In genomic region chr4:148928316-148928715, GRCm38 (mm10) we compare ENCODE assay signal across 15 mouse cellular contexts.
DNase-seq lines count a peak whose midpoint lies in the region; ATAC-seq and TF ChIP-seq lines count a peak whose summit lies in the region.
"Had no signal": no experiment of that assay in that cellular context is flagged by ENCODE, and none has a peak within 500 bp of the region (broad histone marks: within the 10 kb centered on the region; RNA-seq: fewer than 3 reads in every experiment).

No protein-coding gene starts in this region.

- no peak for TF ChIP-seq POLR2A in heart, adult 2 months (IDR thresholded peaks at IDR 0.05; ENCODE audit: insufficient read depth, low read depth, low read length)

- no peak for TF ChIP-seq CTCF in heart, adult 2 months (IDR thresholded peaks at IDR 0.05)

- peak in 1 of 2 experiments; percentile 60 for DNase-seq in heart, adult 2 months
- DNase-seq in heart, postnatal 25 days (ENCODE audit: low spot score) = no peak
- no peak for DNase-seq in lung, postnatal 14 days
- no peak for DNase-seq in liver, embryonic 11.5 days (ENCODE audit: low spot score)
- no peak for DNase-seq in thymus, adult 18-20 months
- DNase-seq: right cerebral cortex, postnatal 4 days had no signal

- no peak overlapping the region for H3K27ac ChIP-seq in heart, adult 2 months
- peak overlapping the region; percentile 50; the same call in 1 of the 2 replicates for H3K27ac ChIP-seq in lung, embryonic 16.5 days (ENCODE audit: low read length)
- peak overlapping the region; percentile 42 to 88 for H3K27ac ChIP-seq in heart, embryonic 14.5 days (replicated peaks in 1 of 2; ENCODE audit: control insufficient read depth in 1 of 2, insufficient read depth in 1 of 2, low read depth in 2 of 2, low read length in 2 of 2)
- 0 out of 2 replicates have a peak overlapping the region, but pooled peaks have one; percentile 28 for H3K27ac ChIP-seq in neural tube, embryonic 15.5 days (replicated peaks)
- H3K27ac ChIP-seq in liver, embryonic 11.5 days (ENCODE audit: low read depth, low read length) = no peak overlapping the region
- H3K27ac ChIP-seq: embryonic facial prominence, embryonic 12.5 days; forebrain, embryonic 13.5 days; liver, embryonic 14.5 days; midbrain, embryonic 15.5 days had no signal

- H3K27me3 ChIP-seq in heart, adult 2 months (ENCODE audit: control insufficient read depth, insufficient read depth, low read length) = no peaks in the 10 kb centered on the region
- no peaks in the 10 kb centered on the region for H3K27me3 ChIP-seq in lung, embryonic 16.5 days (ENCODE audit: control insufficient read depth, insufficient read depth, low read depth, low read length)
- H3K27me3 ChIP-seq in heart, embryonic 14.5 days (ENCODE audit: control insufficient read depth, insufficient read depth, low read length) = no peaks in the 10 kb centered on the region
- peaks cover 28% of the 10 kb centered on the region for H3K27me3 ChIP-seq in neural tube, embryonic 15.5 days (replicated peaks)
- peaks cover 25% of the 10 kb centered on the region for H3K27me3 ChIP-seq in liver, embryonic 11.5 days (replicated peaks; ENCODE audit: control insufficient read depth, insufficient read depth, low read length)
- H3K27me3 ChIP-seq: Patski had no signal

- H3K79me2 ChIP-seq in heart, adult 2 months (replicated peaks; ENCODE audit: control insufficient read depth, insufficient read depth, low read length) = 0 out of 2 replicates have a peak, but pooled peaks cover 1% of the 10 kb centered on the region

- H3K9me3 ChIP-seq in lung, embryonic 16.5 days (ENCODE audit: control insufficient read depth, low read length) = no peaks in the 10 kb centered on the region
- no peaks in the 10 kb centered on the region for H3K9me3 ChIP-seq in heart, embryonic 14.5 days (ENCODE audit: control insufficient read depth, low read length)
- no peaks in the 10 kb centered on the region for H3K9me3 ChIP-seq in neural tube, embryonic 15.5 days (replicated peaks)
- no peaks in the 10 kb centered on the region for H3K9me3 ChIP-seq in liver, embryonic 11.5 days (ENCODE audit: control insufficient read depth, low read length)
- H3K9me3 ChIP-seq: embryonic facial prominence, embryonic 12.5 days; forebrain, embryonic 13.5 days; midbrain, embryonic 15.5 days had no signal

- TF ChIP-seq EP300 in heart, adult 2 months (IDR thresholded peaks at IDR 0.05; ENCODE audit: insufficient read depth, low read depth, low read length) = 0 out of 2 replicates have a peak, but pooled peaks have one; percentile 35

- H3K36me3 ChIP-seq in heart, adult 2 months (ENCODE audit: control insufficient read depth, insufficient read depth, low read length) = no peaks in the 10 kb centered on the region
- H3K36me3 ChIP-seq in lung, embryonic 16.5 days (ENCODE audit: control insufficient read depth, insufficient read depth, low read length) = no peaks in the 10 kb centered on the region
- peaks cover 15% of the 10 kb centered on the region for H3K36me3 ChIP-seq in heart, embryonic 14.5 days (ENCODE audit: control insufficient read depth, insufficient read depth, low read length)
- H3K36me3 ChIP-seq in neural tube, embryonic 15.5 days = no peaks in the 10 kb centered on the region
- H3K36me3 ChIP-seq in liver, embryonic 11.5 days (ENCODE audit: control insufficient read depth, insufficient read depth, low read length) = no peaks in the 10 kb centered on the region
- H3K36me3 ChIP-seq: embryonic facial prominence, embryonic 12.5 days; midbrain, embryonic 15.5 days had no signal

- no peak for ATAC-seq in lung, embryonic 16.5 days (ENCODE audit: low read depth)
- no peak for ATAC-seq in heart, embryonic 14.5 days (ENCODE audit: insufficient number of reproducible peaks, insufficient read depth, low FRiP score, low read depth)
- no peak for ATAC-seq in neural tube, embryonic 15.5 days (ENCODE audit: low FRiP score)
- no peak for ATAC-seq in liver, embryonic 11.5 days (replicated peaks; ENCODE audit: low FRiP score)
- ATAC-seq: CD4-positive, CD25-positive, alpha-beta regulatory T cell, adult 4 months; forebrain, embryonic 13.5 days; midbrain, embryonic 15.5 days; Patski had no signal

- peak overlapping the region; percentile 15; the same call in 1 of the 2 replicates for H3K9ac ChIP-seq in heart, adult 2 months (ENCODE audit: low read depth, low read length)
- H3K9ac ChIP-seq in lung, embryonic 16.5 days (ENCODE audit: low read length) = no peak overlapping the region
- H3K9ac ChIP-seq in heart, embryonic 14.5 days (ENCODE audit: low read length) = peak overlapping the region; percentile 59
- H3K9ac ChIP-seq in neural tube, embryonic 15.5 days (replicated peaks) = no peak overlapping the region
- no peak overlapping the region for H3K9ac ChIP-seq in liver, embryonic 11.5 days (ENCODE audit: low read depth, low read length)
- H3K9ac ChIP-seq: embryonic facial prominence, embryonic 12.5 days; forebrain, embryonic 13.5 days; liver, embryonic 14.5 days; midbrain, embryonic 15.5 days had no signal

- WGBS in heart, adult 2 months = 12% methylated on average over 9 of the region's 9 CpGs
- WGBS in lung, embryonic 16.5 days = 50% methylated on average over 9 of the region's 9 CpGs
- 31% methylated on average over 9 of the region's 9 CpGs for WGBS in heart, embryonic 14.5 days
- 59% methylated on average over 9 of the region's 9 CpGs for WGBS in neural tube, embryonic 15.5 days
- 44% methylated on average over 9 of the region's 9 CpGs for WGBS in liver, embryonic 11.5 days

- no peak overlapping the region for H3K4me3 ChIP-seq in heart, adult 2 months
- no peak overlapping the region for H3K4me3 ChIP-seq in lung, embryonic 16.5 days (ENCODE audit: low read length)
- H3K4me3 ChIP-seq in heart, embryonic 14.5 days (ENCODE audit: control insufficient read depth in 1 of 2, insufficient read depth in 1 of 2, low read depth in 1 of 2, low read length in 2 of 2) = no peak overlapping the region
- no peak overlapping the region for H3K4me3 ChIP-seq in neural tube, embryonic 15.5 days (replicated peaks)
- H3K4me3 ChIP-seq in liver, embryonic 11.5 days (ENCODE audit: low read depth, low read length) = no peak overlapping the region
- H3K4me3 ChIP-seq: embryonic facial prominence, embryonic 12.5 days; forebrain, embryonic 13.5 days; midbrain, embryonic 15.5 days had no signal

- intact Hi-C loops in heart, adult 2 months (cut with DNase I) = no loop called here
- intact Hi-C loops in heart, postnatal 25 days (cut with DNase I) = no loop called here

- peaks cover 23% of the 10 kb centered on the region for H3K4me1 ChIP-seq in heart, adult 2 months (ENCODE audit: control insufficient read depth, insufficient read depth, low read length)
- H3K4me1 ChIP-seq in lung, embryonic 16.5 days (replicated peaks; ENCODE audit: control insufficient read depth, insufficient read depth, low read length) = peaks cover 44% of the 10 kb centered on the region
- H3K4me1 ChIP-seq in heart, embryonic 14.5 days (ENCODE audit: control insufficient read depth in 2 of 2, insufficient read depth in 2 of 2, low read length in 2 of 2) = peaks cover 58 to 85% of the 10 kb centered on the region in 2 experiments
- H3K4me1 ChIP-seq in neural tube, embryonic 15.5 days = peaks cover 72% of the 10 kb centered on the region
- peaks cover 31% of the 10 kb centered on the region for H3K4me1 ChIP-seq in liver, embryonic 11.5 days (replicated peaks; ENCODE audit: control insufficient read depth, insufficient read depth, low read length)

- H3K4me2 ChIP-seq in lung, embryonic 16.5 days (ENCODE audit: low read depth, low read length) = 0 out of 2 replicates have a peak overlapping the region, but pooled peaks have one; percentile 5
- no peak overlapping the region for H3K4me2 ChIP-seq in heart, embryonic 14.5 days (ENCODE audit: low read length)
- no peak overlapping the region for H3K4me2 ChIP-seq in neural tube, embryonic 15.5 days
- H3K4me2 ChIP-seq in liver, embryonic 11.5 days = no peak overlapping the region
- H3K4me2 ChIP-seq: embryonic facial prominence, embryonic 12.5 days; forebrain, embryonic 13.5 days; midbrain, embryonic 15.5 days had no signal

Comparison
In these comparisons a context has a peak if more than half of its experiments do, and no peak if none do; other contexts are left out.
1. H3K27ac ChIP-seq: peak in lung, embryonic 16.5 days (single experiment), heart, embryonic 14.5 days (2 of 2) and neural tube, embryonic 15.5 days (single experiment); none in heart, adult 2 months (single experiment) and liver, embryonic 11.5 days (single experiment).
2. H3K9ac ChIP-seq: peak in heart, adult 2 months (single experiment) and heart, embryonic 14.5 days (single experiment); none in lung, embryonic 16.5 days (single experiment), neural tube, embryonic 15.5 days (single experiment) and liver, embryonic 11.5 days (single experiment).